In genomic region chr9:121458466-121458865, GRCm38 (mm10) we compare ENCODE assay signal across 9 mouse cellular contexts. TPM values are rescaled to one million over a fixed set of nuclear protein-coding genes. Genes with fewer than 3 reads are reported as not detected.
A peak's percentile ranks its signal among the peaks of the same experiment; 100 is the strongest.
DNase-seq lines count a peak whose midpoint lies in the region; ATAC-seq and TF ChIP-seq lines count a peak whose summit lies in the region.
"Had no signal": no experiment of that assay in that cellular context is flagged by ENCODE, and none has a peak within 500 bp of the region (broad histone marks: within the 10 kb centered on the region; RNA-seq: fewer than 3 reads in every experiment).

No protein-coding gene starts in this region.

- H3K27me3 ChIP-seq in liver, embryonic 11.5 days (replicated peaks; ENCODE audit: control insufficient read depth, insufficient read depth, low read length) = no peaks in the 10 kb centered on the region
- no peaks in the 10 kb centered on the region for H3K27me3 ChIP-seq in embryonic facial prominence, embryonic 14.5 days (replicated peaks; ENCODE audit: control insufficient read depth, insufficient read depth, low read length)
- no peaks in the 10 kb centered on the region for H3K27me3 ChIP-seq in liver, postnatal 0 days (ENCODE audit: insufficient read depth, low read length)
- H3K27me3 ChIP-seq: neural tube, embryonic 13.5 days had no signal

- H3K9ac ChIP-seq in liver, embryonic 11.5 days (ENCODE audit: low read depth, low read length) = no peak overlapping the region
- H3K9ac ChIP-seq in embryonic facial prominence, embryonic 14.5 days (ENCODE audit: low read depth, low read length) = no peak overlapping the region
- no peak overlapping the region for H3K9ac ChIP-seq in liver, postnatal 0 days (replicated peaks)
- H3K9ac ChIP-seq: neural tube, embryonic 13.5 days had no signal

- H3K27ac ChIP-seq in liver, embryonic 11.5 days (ENCODE audit: low read depth, low read length) = no peak overlapping the region
- H3K27ac ChIP-seq in embryonic facial prominence, embryonic 14.5 days (replicated peaks; ENCODE audit: low read depth, low read length) = no peak overlapping the region
- H3K27ac ChIP-seq in liver, postnatal 0 days (ENCODE audit: low read depth) = no peak overlapping the region
- H3K27ac ChIP-seq: neural tube, embryonic 13.5 days had no signal

- H3K4me1 ChIP-seq in liver, embryonic 11.5 days (replicated peaks; ENCODE audit: control insufficient read depth, insufficient read depth, low read length) = peaks cover 12% of the 10 kb centered on the region
- no peaks in the 10 kb centered on the region for H3K4me1 ChIP-seq in embryonic facial prominence, embryonic 14.5 days (ENCODE audit: control insufficient read depth, insufficient read depth, low read length)
- H3K4me1 ChIP-seq in liver, postnatal 0 days (ENCODE audit: insufficient read depth) = no peaks in the 10 kb centered on the region
- H3K4me1 ChIP-seq: neural tube, embryonic 13.5 days had no signal

- H3K36me3 ChIP-seq in liver, embryonic 11.5 days (ENCODE audit: control insufficient read depth, insufficient read depth, low read length) = peaks cover 5% of the 10 kb centered on the region
- peaks cover 52% of the 10 kb centered on the region for H3K36me3 ChIP-seq in embryonic facial prominence, embryonic 14.5 days (ENCODE audit: control insufficient read depth, insufficient read depth, low read length)
- H3K36me3 ChIP-seq in liver, postnatal 0 days (replicated peaks; ENCODE audit: insufficient read depth, low read length) = peaks cover 61% of the 10 kb centered on the region

- ATAC-seq in cerebellum, adult (ENCODE audit: insufficient number of reproducible peaks, low FRiP score, low TSS enrichment) = no peak
- no peak for ATAC-seq in liver, embryonic 11.5 days (replicated peaks; ENCODE audit: low FRiP score)
- ATAC-seq in embryonic facial prominence, embryonic 14.5 days (ENCODE audit: low read depth) = no peak
- ATAC-seq in liver, postnatal 0 days = 0 out of 2 replicates have a peak, but pooled peaks have one; percentile 30

- 24% methylated on average over 8 of the region's 8 CpGs for WGBS in liver, embryonic 11.5 days
- WGBS in embryonic facial prominence, embryonic 14.5 days = 29% methylated on average over 8 of the region's 8 CpGs
- WGBS in liver, postnatal 0 days (ENCODE audit: insufficient replicate concordance) = 34% methylated on average over 8 of the region's 8 CpGs

- H3K4me2 ChIP-seq in liver, embryonic 11.5 days = no peak overlapping the region
- no peak overlapping the region for H3K4me2 ChIP-seq in embryonic facial prominence, embryonic 14.5 days (ENCODE audit: low read depth, low read length)
- no peak overlapping the region for H3K4me2 ChIP-seq in liver, postnatal 0 days (ENCODE audit: low read depth, low read length)
- H3K4me2 ChIP-seq: neural tube, embryonic 13.5 days had no signal

- no peaks in the 10 kb centered on the region for H3K9me3 ChIP-seq in liver, embryonic 11.5 days (ENCODE audit: control insufficient read depth, low read length)
- H3K9me3 ChIP-seq in embryonic facial prominence, embryonic 14.5 days (ENCODE audit: control insufficient read depth, low read length) = no peaks in the 10 kb centered on the region
- no peaks in the 10 kb centered on the region for H3K9me3 ChIP-seq in liver, postnatal 0 days (ENCODE audit: low read length)
- H3K9me3 ChIP-seq: neural tube, embryonic 13.5 days had no signal

- peak; percentile 69 to 73 for DNase-seq in cerebellum, adult 18-20 months
- DNase-seq in liver = peak; percentile 71
- DNase-seq in liver, embryonic 11.5 days (ENCODE audit: low spot score) = no peak
- peak; percentile 65 for DNase-seq in adrenal gland, postnatal 14 days
- peak; percentile 31 for DNase-seq in embryonic facial prominence, embryonic 14.5 days (ENCODE audit: low spot score)
- peak; percentile 71 for DNase-seq in liver, postnatal 0 days
- peak; percentile 60 to 83 for DNase-seq in spleen, postnatal 4 days (ENCODE audit: low spot score in 2 of 2)

- TF ChIP-seq CTCF in liver, postnatal 0 days (IDR thresholded peaks at IDR 0.05; ENCODE audit: low read depth) = peak; percentile 87

- no peak overlapping the region for H3K4me3 ChIP-seq in liver, embryonic 11.5 days (ENCODE audit: low read depth, low read length)
- no peak overlapping the region for H3K4me3 ChIP-seq in embryonic facial prominence, embryonic 14.5 days (ENCODE audit: low read depth, low read length)
- no peak overlapping the region for H3K4me3 ChIP-seq in liver, postnatal 0 days (ENCODE audit: low read depth, low read length)
- H3K4me3 ChIP-seq: neural tube, embryonic 13.5 days had no signal

- no peak for TF ChIP-seq EP300 in liver, postnatal 0 days (IDR thresholded peaks at IDR 0.05; ENCODE audit: low read depth)

RNA-seq across cellular contexts. Expression of gene Cck, which starts 37.0 kb away (rescaled TPM):
- polyA plus RNA-seq in liver, embryonic 11.5 days (2014; fragmentation: Nextera tagmentation; extraction: Ambion mirVana) = 2.3 and 3.1 TPM in 2 replicates
- total RNA-seq in adrenal gland, postnatal 14 days (2021) = 1.0 TPM in 1 of 2 replicates, not detected in the other
- polyA plus RNA-seq in embryonic facial prominence, embryonic 14.5 days (2014; fragmentation: Nextera tagmentation; extraction: Ambion mirVana) = 8.6 and 9.0 TPM in 2 replicates
- not detected in 2 replicates for polyA plus RNA-seq in liver, postnatal 0 days (2015; fragmentation: Nextera tagmentation; extraction: Ambion mirVana)
